Mouse (Mus musculus): ENCODE measurements around the gene Gm21725.
"Not testable (repeated sequence)": the region's sequence is repeated elsewhere in the genome, so short reads cannot be mapped to it uniquely, and the experiment has no call there.

Gm21725 gene

DNA sequence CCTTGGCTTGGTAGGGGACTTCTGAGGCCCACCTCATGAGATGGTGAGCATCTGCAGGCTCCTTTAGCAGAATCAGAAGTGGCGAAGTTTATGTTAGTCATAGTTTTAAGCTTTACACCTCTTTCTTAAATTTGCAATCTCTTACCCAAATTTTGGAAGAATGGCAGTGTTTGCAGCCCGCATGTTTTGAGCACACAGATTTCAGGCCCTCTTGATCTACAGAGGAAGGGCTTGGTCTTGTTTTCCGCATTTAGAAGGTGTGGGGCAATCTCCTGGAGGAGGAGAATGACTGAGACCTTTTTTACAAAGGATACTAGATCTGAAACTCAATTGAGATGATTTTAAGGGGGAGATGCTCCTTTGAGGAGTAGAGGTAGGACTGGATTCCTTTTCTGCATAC lies at the start of gene Gm21725:
Gm21725 (minus strand) TSS at position 101 of the 400 bp plus-strand sequence.
- DNase-seq (ENCODE audit: low spot score in 2 of 2): not testable (repeated sequence)
